Mouse (Mus musculus): ENCODE measurements at regions not wholly inside any gene's neighbourhood (a gene's known extent, or its start where the extent isn't known, plus 50 kb on each side); places are given as distances from the start of the nearest gene placed in this dataset.

DNA sequence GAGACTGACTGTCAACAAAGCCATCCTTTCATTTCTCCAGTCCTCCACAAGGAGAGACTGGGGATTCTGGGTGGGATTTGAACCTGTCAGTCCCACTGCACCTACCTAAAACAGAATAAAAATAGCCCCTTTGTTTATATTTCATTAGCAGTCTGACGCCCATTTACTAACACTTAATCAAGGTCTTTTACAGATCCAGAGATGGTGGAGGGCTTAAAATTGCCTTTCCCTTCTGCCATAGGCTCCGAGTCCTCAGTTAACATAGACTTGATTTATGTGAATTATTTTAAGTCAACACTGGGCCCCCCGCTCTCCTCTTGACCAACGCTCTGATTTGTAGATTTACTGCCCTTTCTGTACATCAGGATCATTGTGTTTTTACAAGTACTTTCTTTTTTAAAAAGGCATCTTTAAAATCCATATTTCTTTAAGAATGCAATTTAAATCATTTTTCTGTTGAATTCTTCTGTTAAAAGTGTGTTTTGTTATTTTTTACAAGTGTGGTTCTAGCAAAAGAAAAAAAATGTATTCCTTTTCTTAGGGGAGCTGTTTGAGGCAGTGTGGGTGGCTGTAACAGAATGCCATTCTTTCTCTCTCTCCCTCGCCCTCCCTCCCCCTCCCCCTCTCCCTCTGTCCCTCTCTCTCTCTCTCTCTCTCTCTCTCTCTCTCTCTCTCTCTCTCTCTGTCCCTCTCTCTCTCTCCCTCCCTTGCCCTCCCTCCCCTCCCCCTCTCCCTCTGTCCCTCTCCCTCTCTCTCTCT lies 946.8 kb downstream of the Galc start:
- Histone ChIP-seq H3K4me3 (no peak overlapping the region), H3K4me2 (no peak overlapping the region), H3K36me3 (no peaks in the 10 kb centered on the region), H3K27me3 (no peaks in the 10 kb centered on the region), H3K9ac (no peak overlapping the region), H3K27ac (no peak overlapping the region), H3K4me1 (replicated peaks) (no peaks in the 10 kb centered on the region), H3K9me3 (replicated peaks) (no peaks in the 10 kb centered on the region)
- no peak for ATAC-seq (replicated peaks; ENCODE audit: insufficient number of reproducible peaks, insufficient read depth, low FRiP score, low read depth)
- 37% methylated on average over 5 of the region's 5 CpGs for WGBS

- Histone ChIP-seq H3K36me3 (no peaks in the 10 kb centered on the region), H3K9ac (no peak overlapping the region), H3K4me3 (no peak overlapping the region), H3K27ac (no peak overlapping the region), H3K4me1 (replicated peaks) (no peaks in the 10 kb centered on the region), H3K9me3 (replicated peaks) (no peaks in the 10 kb centered on the region), H3K27me3 (no peaks in the 10 kb centered on the region), H3K4me2 (no peak overlapping the region)
- 70% methylated on average over 2 of the region's 2 CpGs for WGBS
- ATAC-seq (replicated peaks; ENCODE audit: insufficient number of reproducible peaks, insufficient read depth, low FRiP score, low read depth): no peak
Measured at GRCm38 (mm10) chr12:97278792-97279191, 980.5 kb downstream of the Galc start.

GRCm38 (mm10) chr12:97278331-97278730 lies 980.9 kb downstream of the Galc start:
- H3K4me2 ChIP-seq: no peak overlapping the region

More at GRCm38 (mm10) chr12:97278331-97278730, 980.9 kb downstream of the Galc start:
- Histone ChIP-seq H3K27me3 (no peaks in the 10 kb centered on the region), H3K4me3 (no peak overlapping the region), H3K4me1 (replicated peaks) (no peaks in the 10 kb centered on the region), H3K27ac (no peak overlapping the region), H3K36me3 (no peaks in the 10 kb centered on the region), H3K9ac (no peak overlapping the region), H3K9me3 (replicated peaks) (no peaks in the 10 kb centered on the region)
- no peak for ATAC-seq (replicated peaks; ENCODE audit: insufficient number of reproducible peaks, insufficient read depth, low FRiP score, low read depth)
- WGBS: 65% methylated on average over 1 of the region's 1 CpGs
